Mouse (Mus musculus) heart, adult 11 months (tissue): ENCODE results near the gene 4930426L09Rik.

ENCODE experiments used
- DNase-seq: peaks from one replicate; pipeline ENCODE4 v3.0.0; 2022

The 4930426L09Rik gene

GRCm38 (mm10) chr2:19018034-19018433 lies 19.9 kb downstream of the 4930426L09Rik start:
- peak; percentile 41 for DNase-seq

- no peak for DNase-seq
Measured at GRCm38 (mm10) chr2:19024807-19025206, 26.7 kb downstream of the 4930426L09Rik start.

- peak; percentile 87 for DNase-seq
Measured at GRCm38 (mm10) chr2:19037430-19037829, 39.3 kb downstream of the 4930426L09Rik start.

GRCm38 (mm10) chr2:19037907-19038570 lies 39.9 kb downstream of the 4930426L09Rik start:
- peak; percentile 94 for DNase-seq

- DNase-seq = peak; percentile 77
Measured at GRCm38 (mm10) chr2:19048225-19048624, 50.1 kb downstream of the 4930426L09Rik start.

GRCm38 (mm10) chr2:19049341-19049740 lies 51.2 kb downstream of the 4930426L09Rik start:
- no peak for DNase-seq
